Mouse (Mus musculus): Measurements from ENCODE around the gene Cldn15.
"Not testable (repeated sequence)": the region's sequence is repeated elsewhere in the genome, so short reads cannot be mapped to it uniquely, and the experiment has no call there.

Cldn15 gene

GRCm38 (mm10) chr5:136966331-136966730 lies at the start of gene Cldn15:
Gene Cldn15 (plus strand): TSS chr5:136966616.
- in situ Hi-C loops (cut with MboI, MseI), result no loop called here

GRCm38 (mm10) chr5:136917613-136918242 lies 48.7 kb upstream of the Cldn15 start:
- in situ Hi-C loops (cut with MboI, MseI), result no loop called here

GRCm38 (mm10) chr5:136918655-136919472 lies 47.6 kb upstream of the Cldn15 start:
- in situ Hi-C loops (cut with MboI, MseI), result no loop called here

GRCm38 (mm10) chr5:136919546-136920301 lies 46.7 kb upstream of the Cldn15 start:
- in situ Hi-C loops (cut with MboI, MseI), result no loop called here

DNA sequence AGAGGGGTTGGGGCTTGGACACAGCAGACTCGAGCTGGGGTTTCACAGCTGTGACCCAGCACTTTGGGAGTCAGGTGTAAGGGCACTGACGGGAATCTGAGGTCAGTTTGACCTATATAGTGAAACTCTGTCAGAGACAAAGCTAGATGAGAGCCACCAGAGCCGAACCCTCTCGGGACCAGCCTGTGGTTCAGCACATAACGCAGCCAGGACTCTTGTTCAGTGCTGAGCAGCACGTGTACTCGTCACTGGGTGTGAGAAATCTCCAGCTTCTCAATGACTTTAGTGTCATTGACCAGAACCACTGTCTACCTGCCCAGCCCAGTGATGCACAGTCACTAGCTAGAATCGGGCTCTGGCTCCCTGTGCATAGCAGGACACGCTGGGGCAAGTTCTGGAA lies 43.6 kb upstream of the Cldn15 start:
- in situ Hi-C loops (cut with MboI, MseI), result no loop called here

DNA sequence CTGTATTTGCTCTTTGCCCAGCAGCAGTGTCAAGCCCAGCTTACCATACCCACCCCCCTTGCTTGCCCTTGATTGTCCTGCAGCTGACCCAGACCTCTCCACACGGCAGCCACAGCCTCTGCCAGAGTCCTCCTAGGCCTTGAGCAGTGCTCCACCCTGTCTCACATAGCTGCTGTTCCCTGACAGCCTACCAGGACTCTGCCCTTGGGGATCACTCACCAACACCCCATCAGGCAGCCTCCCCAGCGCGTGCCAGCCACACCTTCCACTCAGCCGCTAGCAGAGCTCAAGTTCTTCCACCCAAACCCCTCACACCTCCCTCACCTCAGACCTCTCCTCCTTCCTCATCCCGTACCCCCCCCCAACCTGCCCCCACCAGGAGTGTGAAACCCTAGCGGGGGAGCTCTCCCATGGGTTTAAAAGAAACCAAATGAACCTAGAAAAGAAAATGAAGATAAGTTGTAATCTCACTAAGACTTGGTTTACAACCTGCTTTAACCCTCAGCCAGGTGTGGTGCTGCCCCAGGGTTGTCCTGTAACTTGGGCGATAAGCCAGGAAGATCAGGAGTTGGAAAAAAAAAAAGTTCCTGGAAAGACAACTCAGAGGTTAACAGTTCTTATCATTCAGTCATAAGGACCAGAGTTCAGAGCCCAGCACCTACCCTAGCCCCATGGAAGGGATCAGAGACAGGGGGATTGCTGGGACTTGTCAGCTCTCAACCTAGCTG lies 42.5 kb upstream of the Cldn15 start:
- in situ Hi-C loops (cut with MboI, MseI), result no loop called here

DNA sequence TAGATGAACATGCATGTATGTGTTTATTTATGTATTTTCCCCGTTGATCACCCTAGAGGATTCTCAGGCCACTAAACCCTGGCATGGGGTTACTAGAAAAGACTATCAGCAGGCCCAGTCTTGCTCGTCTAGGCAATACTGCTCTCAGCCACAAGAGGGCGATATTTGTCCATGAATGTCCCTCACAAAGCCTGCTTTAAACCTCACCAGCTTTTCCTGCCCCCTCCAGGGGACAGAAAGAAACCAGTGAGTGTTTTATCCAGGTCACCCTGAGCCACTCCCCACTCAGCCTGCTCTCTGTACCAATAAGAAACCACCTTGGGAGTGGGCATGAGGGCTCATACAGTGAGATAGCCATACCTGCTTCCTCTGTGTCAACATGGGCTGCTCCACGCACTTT lies 37.3 kb upstream of the Cldn15 start:
- in situ Hi-C loops (cut with MboI, MseI), result loop anchor here (5.0 kb wide), 1 partner anchor 43 kb away; no protein-coding TSS in a partner anchor

GRCm38 (mm10) chr5:136931896-136932295 lies 34.5 kb upstream of the Cldn15 start:
- in situ Hi-C loops (cut with MboI, MseI), result no loop called here

DNA sequence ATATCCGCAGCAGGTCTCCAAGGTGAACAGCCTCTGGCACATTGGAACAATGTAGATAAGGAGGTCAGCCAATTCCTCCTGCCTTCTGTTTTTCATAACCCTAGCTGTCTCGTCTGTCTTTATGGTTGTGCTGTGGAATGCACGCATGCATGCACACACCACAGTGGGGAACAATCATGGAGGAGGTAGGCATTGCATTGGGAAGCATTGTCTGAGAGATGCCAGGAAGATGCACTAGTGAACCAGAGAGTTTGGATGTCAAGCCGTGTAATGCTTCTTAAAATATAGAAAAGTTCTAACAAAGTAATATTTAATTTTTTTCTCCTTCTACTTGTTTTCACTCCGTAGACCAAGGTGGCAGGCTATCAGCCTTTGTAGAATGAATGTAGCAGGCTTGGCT lies 33.5 kb upstream of the Cldn15 start:
- in situ Hi-C loops (cut with MboI, MseI), result no loop called here

GRCm38 (mm10) chr5:136933930-136934329 lies 32.5 kb upstream of the Cldn15 start:
- in situ Hi-C loops (cut with MboI, MseI), result no loop called here

DNA sequence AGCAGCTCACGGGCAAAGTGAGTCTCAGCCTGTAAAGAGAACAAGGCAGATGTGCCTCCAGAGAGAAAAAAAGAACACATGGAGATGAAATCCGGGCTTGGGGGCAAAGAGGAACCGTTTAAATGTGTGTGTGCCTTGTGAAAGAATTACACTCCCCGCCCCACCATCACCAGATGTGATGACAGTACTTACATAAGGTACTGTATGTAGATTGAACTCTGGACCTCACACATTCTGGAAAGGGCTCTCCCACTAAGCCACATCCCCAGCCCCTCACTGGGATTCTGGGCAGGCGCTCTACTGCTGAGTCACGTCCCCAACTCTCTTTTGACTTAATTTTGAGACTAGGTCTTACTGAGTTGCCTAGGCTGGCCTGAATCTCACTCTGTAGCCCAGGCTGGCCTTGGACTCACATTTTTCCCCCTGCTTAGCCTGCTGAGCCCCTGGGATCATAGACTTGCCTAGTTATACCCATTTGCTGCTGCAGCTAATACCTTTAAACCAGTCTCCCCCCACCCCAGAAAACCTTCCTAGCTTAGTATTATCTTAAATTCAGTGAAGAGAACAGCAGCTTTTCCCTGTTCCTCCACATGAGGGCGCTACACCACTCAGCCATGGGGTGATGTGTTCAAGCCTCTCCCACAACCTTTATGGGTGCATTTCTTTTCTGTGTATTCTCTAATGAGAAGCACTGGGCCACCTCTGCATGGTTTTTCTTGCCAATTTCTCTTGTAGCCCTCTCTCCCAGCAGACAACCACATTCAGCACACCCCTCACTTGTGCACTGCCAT lies 30.3 kb upstream of the Cldn15 start:
- in situ Hi-C loops (cut with MboI, MseI), result loop anchor here (5.0 kb wide), 1 partner anchor 81 kb away; no protein-coding TSS in a partner anchor

- in situ Hi-C loops (cut with MboI, MseI), result loop anchor here (5.0 kb wide), 1 partner anchor 81 kb away; no protein-coding TSS in a partner anchor
These were observed 29.7 kb upstream of the Cldn15 start for GRCm38 (mm10) chr5:136936750-136937149.

GRCm38 (mm10) chr5:136937621-136938020 lies 28.8 kb upstream of the Cldn15 start:
- in situ Hi-C loops (cut with MboI, MseI), result loop anchor here (5.0 kb wide), 1 partner anchor 80 kb away; no protein-coding TSS in a partner anchor

DNA sequence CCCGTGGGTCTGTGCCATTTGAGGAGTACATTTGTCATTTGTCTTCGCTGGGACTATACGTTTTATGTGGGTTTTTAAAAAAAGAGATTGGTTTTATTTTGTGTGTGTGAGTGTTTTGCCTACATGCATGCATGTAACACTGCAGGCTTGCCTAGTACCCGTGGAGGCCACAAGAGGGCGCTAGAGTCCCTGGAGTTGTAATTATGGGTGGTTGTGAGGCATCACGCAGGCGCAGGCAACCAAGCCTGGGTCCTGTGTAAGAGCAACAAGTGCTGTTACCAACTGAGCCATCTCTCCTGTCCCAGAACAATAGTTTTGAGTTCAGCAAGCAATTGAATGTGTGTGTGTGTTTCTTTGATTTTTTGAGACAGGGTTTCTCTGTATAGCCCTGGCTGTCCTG lies 27.1 kb upstream of the Cldn15 start:
- in situ Hi-C loops (cut with MboI, MseI), result loop anchor here (5.0 kb wide), 1 partner anchor 78 kb away; no protein-coding TSS in a partner anchor

GRCm38 (mm10) chr5:136940029-136940428 lies 26.4 kb upstream of the Cldn15 start:
- in situ Hi-C loops (cut with MboI, MseI), result not testable (repeated sequence)

- in situ Hi-C loops (cut with MboI, MseI), result no loop called here
These were observed 25.4 kb upstream of the Cldn15 start for GRCm38 (mm10) chr5:136940845-136941560.

GRCm38 (mm10) chr5:136942781-136943180 lies 23.6 kb upstream of the Cldn15 start:
- in situ Hi-C loops (cut with MboI, MseI), result no loop called here

DNA sequence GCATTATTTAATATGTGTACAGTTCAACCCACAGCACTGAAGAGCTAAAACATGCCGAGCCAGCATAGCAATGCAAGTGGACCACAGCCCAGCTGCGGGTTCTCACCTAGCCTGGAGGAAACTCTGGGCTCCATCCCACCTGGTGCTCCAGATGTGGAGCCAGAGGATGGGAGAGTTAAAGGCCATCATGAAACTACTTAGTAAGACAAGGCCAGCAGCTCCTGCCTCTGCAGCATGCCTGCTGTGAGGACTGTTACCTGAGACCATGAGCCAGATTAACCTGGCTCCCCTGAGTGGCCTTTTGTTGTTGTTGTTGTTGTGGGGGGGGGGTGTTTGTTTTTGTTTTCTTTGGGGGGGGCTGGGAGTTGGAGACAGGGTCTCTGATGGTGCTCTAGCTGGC lies 23.0 kb upstream of the Cldn15 start:
- in situ Hi-C loops (cut with MboI, MseI), result no loop called here

- in situ Hi-C loops (cut with MboI, MseI), result no loop called here
These were observed 21.3 kb upstream of the Cldn15 start for GRCm38 (mm10) chr5:136945084-136945483.

GRCm38 (mm10) chr5:136947874-136948273 lies 18.5 kb upstream of the Cldn15 start:
- in situ Hi-C loops (cut with MboI, MseI), result no loop called here

All from T-helper 2 cell (primary cell).